Mouse (Mus musculus) heart, embryonic 11.5 days (tissue): Measurements from ENCODE around the gene Flywch1. TPM values are rescaled to one million over a fixed set of nuclear protein-coding genes. Genes with fewer than 3 reads are reported as not detected.

ENCODE experiments used
- ATAC-seq: fragments of 200-750 bp; cut with Nextera tagmentation; replicated peaks from 2 replicates; pipeline ENCODE4 v1.8.0; 2017; ENCODE audit warnings: moderate library complexity; ENCODE audit not compliant: insufficient number of reproducible peaks, low FRiP score, low TSS enrichment
- H3K27ac ChIP-seq: fragments of 300-500 bp; sonication (generic); 2 replicates; pipeline ENCODE4 v1.5.1; 2014; ENCODE audit warnings: mild to moderate bottlenecking, low read depth, low read length
- H3K27me3 ChIP-seq: fragments of 300-500 bp; sonication (generic); 2 replicates; pipeline ENCODE4 v1.6.1; 2014; ENCODE audit warnings: mild to moderate bottlenecking, low read length, mixed read lengths; ENCODE audit not compliant: control insufficient read depth, insufficient read depth
- H3K36me3 ChIP-seq: fragments of 300-500 bp; sonication (generic); 2 replicates; pipeline ENCODE4 v1.6.1; 2014; ENCODE audit warnings: mild to moderate bottlenecking, low read length, moderate library complexity, mixed read lengths; ENCODE audit not compliant: control insufficient read depth, insufficient read depth
- H3K4me1 ChIP-seq: fragments of 300-500 bp; sonication (generic); 2 replicates; pipeline ENCODE4 v1.6.1; 2014; ENCODE audit warnings: low read length; ENCODE audit not compliant: control insufficient read depth, insufficient read depth
- H3K4me2 ChIP-seq: fragments of 300-500 bp; sonication (generic); 2 replicates; pipeline ENCODE4 v1.6.1; 2014; ENCODE audit warnings: mild to moderate bottlenecking, moderate library complexity
- H3K4me3 ChIP-seq: fragments of 300-500 bp; sonication (generic); 2 replicates; pipeline ENCODE4 v1.5.1; 2014; ENCODE audit warnings: low read depth, low read length
- H3K9ac ChIP-seq: fragments of 300-500 bp; sonication (generic); 2 replicates; pipeline ENCODE4 v1.6.1; 2014; ENCODE audit warnings: mild to moderate bottlenecking, low read depth, low read length, moderate library complexity
- H3K9me3 ChIP-seq: fragments of 300-500 bp; sonication (generic); replicated peaks from 2 replicates; pipeline ENCODE4 v1.6.1; 2016; ENCODE audit warnings: low read length; ENCODE audit not compliant: control insufficient read depth
- WGBS: fragments of 180-500 bp; shearing (Covaris S2); extraction: QIAGEN DNeasy Blood & Tissue Kit; methylation state at CpG from one replicate; pipeline ENCODE4 v1.1.7; 2014; ENCODE audit not compliant: insufficient replicate concordance; 5-methylcytosine and 5-hydroxymethylcytosine counted together
- polyA plus RNA-seq: library from polyadenylated mRNA; unstranded; fragments of >200 nt; fragmentation: Nextera tagmentation; extraction: Ambion mirVana; gene quantifications from 2 replicates; pipeline ENCODE4 v1.2.1, GENCODE M21; 2014

The Flywch1 gene
- polyA plus RNA-seq, 1 experiment from 2014 or later = 60.5 TPM

- H3K9ac ChIP-seq = no peak overlapping the region
- peaks cover 12% of the 10 kb centered on the region for H3K36me3 ChIP-seq
- ATAC-seq = no peak
- H3K27me3 ChIP-seq = peaks cover 59% of the 10 kb centered on the region
- no peak overlapping the region for H3K4me2 ChIP-seq
- 60% methylated on average over 15 of the region's 15 CpGs for WGBS
- no peaks in the 10 kb centered on the region for H3K9me3 ChIP-seq
- H3K4me1 ChIP-seq = peaks cover 17% of the 10 kb centered on the region
- H3K27ac ChIP-seq = no peak overlapping the region
- no peak overlapping the region for H3K4me3 ChIP-seq
Observed at GRCm38 (mm10) chr17:23737493-23738445, 33.6 kb downstream of the Flywch1 start.

- Histone ChIP-seq H3K27ac (no peak overlapping the region), H3K9ac (no peak overlapping the region), H3K27me3 (peaks cover 25% of the 10 kb centered on the region), H3K4me3 (no peak overlapping the region), H3K9me3 (no peaks in the 10 kb centered on the region), H3K4me1 (peaks cover 7% of the 10 kb centered on the region), H3K4me2 (no peak overlapping the region), H3K36me3 (peaks cover 12% of the 10 kb centered on the region)
- no peak for ATAC-seq
- 77% methylated on average over 1 of the region's 1 CpGs for WGBS
Observed at GRCm38 (mm10) chr17:23734341-23734740, 37.1 kb downstream of the Flywch1 start.

- H3K9me3 ChIP-seq = no peaks in the 10 kb centered on the region
- no peak overlapping the region for H3K27ac ChIP-seq
- H3K27me3 ChIP-seq = peaks cover under 1% of the 10 kb centered on the region; the same call in 1 of the 2 replicates
- no peak overlapping the region for H3K4me3 ChIP-seq
- H3K36me3 ChIP-seq = peaks cover 9% of the 10 kb centered on the region
- WGBS = 61% methylated on average over 1 of the region's 1 CpGs
- H3K9ac ChIP-seq = no peak overlapping the region
- ATAC-seq = no peak
- no peak overlapping the region for H3K4me2 ChIP-seq
- H3K4me1 ChIP-seq = peaks cover 3% of the 10 kb centered on the region; the same call in 1 of the 2 replicates
Observed at GRCm38 (mm10) chr17:23730441-23730840, 41.0 kb downstream of the Flywch1 start.

- H3K27me3 ChIP-seq = no peaks in the 10 kb centered on the region
- H3K4me3 ChIP-seq = peak overlapping the region; percentile 90
- peak; percentile 90 for ATAC-seq
- peaks cover 3% of the 10 kb centered on the region; the same call in 1 of the 2 replicates for H3K4me1 ChIP-seq
- peak overlapping the region; percentile 95 for H3K27ac ChIP-seq
- peak overlapping the region; percentile 77 for H3K4me2 ChIP-seq
- H3K9ac ChIP-seq = peak overlapping the region; percentile 89
- under 1% methylated on average over 20 of the region's 20 CpGs for WGBS
- no peaks in the 10 kb centered on the region for H3K36me3 ChIP-seq
- no peaks in the 10 kb centered on the region for H3K9me3 ChIP-seq
Observed at GRCm38 (mm10) chr17:23726758-23727142, 44.7 kb downstream of the Flywch1 start.

- 1% methylated on average over 70 of the region's 73 CpGs for WGBS
- peak within 1 kb of the TSS; percentile 77 for H3K4me2 ChIP-seq
- peaks cover 3% of the 10 kb centered on the region; the same call in 1 of the 2 replicates for H3K4me1 ChIP-seq
- H3K9ac ChIP-seq = peak within 1 kb of the TSS; percentile 89
- no peaks in the 10 kb centered on the region for H3K36me3 ChIP-seq
- H3K4me3 ChIP-seq = peak within 1 kb of the TSS; percentile 90
- no peaks in the 10 kb centered on the region for H3K27me3 ChIP-seq
- peak; percentile 94 for ATAC-seq
- no peaks in the 10 kb centered on the region for H3K9me3 ChIP-seq
- peak within 1 kb of the TSS; percentile 95 for H3K27ac ChIP-seq
Observed at GRCm38 (mm10) chr17:23725999-23726757, 45.2 kb downstream of the Flywch1 start, which contains the start of gene Pkmyt1. Pkmyt1 (plus strand) TSS chr17:23726336.

- peak overlapping the region; percentile 89; the same call in 1 of the 2 replicates for H3K9ac ChIP-seq
- peaks cover 3% of the 10 kb centered on the region; the same call in 1 of the 2 replicates for H3K4me1 ChIP-seq
- H3K4me3 ChIP-seq = peak overlapping the region; percentile 90
- H3K9me3 ChIP-seq = no peaks in the 10 kb centered on the region
- H3K27me3 ChIP-seq = peaks cover 3% of the 10 kb centered on the region; the same call in 1 of the 2 replicates
- H3K27ac ChIP-seq = peak overlapping the region; percentile 95
- H3K36me3 ChIP-seq = no peaks in the 10 kb centered on the region
- peak overlapping the region; percentile 77 for H3K4me2 ChIP-seq
- 61% methylated on average over 4 of the region's 4 CpGs for WGBS
- ATAC-seq = no peak
Observed at GRCm38 (mm10) chr17:23725477-23725876, 45.9 kb downstream of the Flywch1 start.

GRCm38 (mm10) chr17:23722376-23723125, 48.9 kb downstream of the Flywch1 start, which contains the start of gene 1520401A03Rik:
1520401A03Rik (minus strand) TSS chr17:23722783.
- no peak within 1 kb of the TSS for H3K4me3 ChIP-seq
- H3K9ac ChIP-seq = no peak within 1 kb of the TSS

More at GRCm38 (mm10) chr17:23722376-23723125, 48.9 kb downstream of the Flywch1 start, which contains the start of gene 1520401A03Rik:
- no peak within 1 kb of the TSS for H3K4me2 ChIP-seq
- H3K27me3 ChIP-seq = peaks cover 6% of the 10 kb centered on the region; the same call in 1 of the 2 replicates
- H3K4me1 ChIP-seq = peaks cover 3% of the 10 kb centered on the region; the same call in 1 of the 2 replicates
- H3K36me3 ChIP-seq = no peaks in the 10 kb centered on the region
- ATAC-seq = no peak
- no peak within 1 kb of the TSS for H3K27ac ChIP-seq
- no peaks in the 10 kb centered on the region for H3K9me3 ChIP-seq
- WGBS = 56% methylated on average over 7 of the region's 7 CpGs
